Mouse (Mus musculus) midbrain, embryonic 16.5 days (tissue): ENCODE data around the gene Mapk8ip1. TPM values are rescaled to one million over a fixed set of nuclear protein-coding genes. Genes with fewer than 3 reads are reported as not detected.

ENCODE experiments used
- ATAC-seq: fragments of 200-750 bp; cut with Nextera tagmentation; 2 replicates; pipeline ENCODE4 v1.8.0; 2017; ENCODE audit warnings: moderate TSS enrichment
- H3K27ac ChIP-seq: fragments of 300-500 bp; sonication (generic); 2 replicates; pipeline ENCODE4 v1.5.1; 2014; ENCODE audit warnings: mild to moderate bottlenecking, low read length, mixed read lengths
- H3K27me3 ChIP-seq: fragments of 300-500 bp; sonication (generic); 2 replicates; pipeline ENCODE4 v1.6.1; 2014; ENCODE audit warnings: low read depth, low read length, mixed read lengths; ENCODE audit not compliant: control insufficient read depth, insufficient read depth
- H3K36me3 ChIP-seq: fragments of 300-500 bp; sonication (generic); 2 replicates; pipeline ENCODE4 v1.6.1; 2014; ENCODE audit warnings: mild to moderate bottlenecking, low read length, moderate library complexity, mixed read lengths; ENCODE audit not compliant: control insufficient read depth, insufficient read depth
- H3K4me1 ChIP-seq: fragments of 300-500 bp; sonication (generic); 2 replicates; pipeline ENCODE4 v1.6.1; 2014; ENCODE audit warnings: mild to moderate bottlenecking, low read length, mixed read lengths; ENCODE audit not compliant: control insufficient read depth, insufficient read depth
- H3K4me2 ChIP-seq: fragments of 300-500 bp; sonication (generic); 2 replicates; pipeline ENCODE4 v1.6.1; 2014; ENCODE audit warnings: mild to moderate bottlenecking, low read length, mixed read lengths
- H3K4me3 ChIP-seq: fragments of 300-500 bp; sonication (generic); 2 replicates; pipeline ENCODE4 v1.5.1; 2014; ENCODE audit warnings: low read depth, mild to moderate bottlenecking, low read length, moderate library complexity, mixed read lengths
- H3K9ac ChIP-seq: fragments of 300-500 bp; sonication (generic); 2 replicates; pipeline ENCODE4 v1.6.1; 2014; ENCODE audit warnings: low read depth, low read length, mixed read lengths
- H3K9me3 ChIP-seq: fragments of 300-500 bp; sonication (generic); replicated peaks from 2 replicates; pipeline ENCODE4 v1.6.1; 2014; ENCODE audit warnings: mild to moderate bottlenecking, low read length, mixed read lengths; ENCODE audit not compliant: control insufficient read depth, poor library complexity, severe bottlenecking
- WGBS: fragments of 180-500 bp; shearing (Covaris S2); extraction: QIAGEN DNeasy Blood & Tissue Kit; methylation state at CpG from one replicate; pipeline ENCODE4 v1.1.7; 2014; 5-methylcytosine and 5-hydroxymethylcytosine counted together
- polyA plus RNA-seq: library from polyadenylated mRNA; unstranded; fragments of >200 nt; fragmentation: Nextera tagmentation; extraction: Ambion mirVana; gene quantifications from 2 replicates; pipeline ENCODE4 v1.2.1, GENCODE M21; 2015

The Mapk8ip1 gene
- polyA plus RNA-seq = 126 and 129 TPM in 2 replicates

DNA sequence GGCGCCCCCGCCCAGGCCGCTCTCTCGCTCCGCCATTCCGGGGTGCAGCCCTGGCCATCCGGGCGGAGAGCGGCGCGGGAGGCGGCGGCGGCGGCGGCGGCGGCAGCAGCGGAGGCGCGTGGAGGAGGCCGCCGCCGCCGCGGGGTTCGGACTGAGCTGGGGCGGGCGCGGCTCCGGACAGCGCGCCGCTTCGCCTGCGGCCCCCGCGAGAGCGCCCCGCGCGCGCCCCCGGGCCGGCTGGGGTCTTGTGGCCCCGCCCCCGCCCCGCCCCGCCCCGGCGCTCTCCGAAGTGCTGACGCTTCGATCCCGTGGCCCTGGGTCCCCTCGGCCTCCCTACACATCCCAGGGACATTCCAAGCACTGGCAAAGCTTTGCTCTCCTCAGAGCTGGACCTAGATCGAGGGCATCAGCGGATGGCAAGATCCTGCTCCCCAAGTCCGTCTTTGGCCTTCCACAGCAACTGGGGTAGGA is at the start of gene Mapk8ip1:
Gene Mapk8ip1 (minus strand): TSS at position 173 of the 471 bp plus-strand sequence.
- Histone ChIP-seq H3K9me3 (no peaks in the 10 kb centered on the region), H3K27me3 (no peaks in the 10 kb centered on the region), H3K36me3 (peaks cover 8% of the 10 kb centered on the region; the same call in 1 of the 2 replicates), H3K9ac (peak within 1 kb of the TSS; percentile 98), H3K4me1 (peaks cover 27% of the 10 kb centered on the region), H3K4me3 (peak within 1 kb of the TSS; percentile 89), H3K4me2 (peak within 1 kb of the TSS; percentile 83), H3K27ac (peak within 1 kb of the TSS; percentile 82)
- peak; percentile 67 for ATAC-seq
- WGBS = 5% methylated on average over 21 of the region's 59 CpGs

DNA sequence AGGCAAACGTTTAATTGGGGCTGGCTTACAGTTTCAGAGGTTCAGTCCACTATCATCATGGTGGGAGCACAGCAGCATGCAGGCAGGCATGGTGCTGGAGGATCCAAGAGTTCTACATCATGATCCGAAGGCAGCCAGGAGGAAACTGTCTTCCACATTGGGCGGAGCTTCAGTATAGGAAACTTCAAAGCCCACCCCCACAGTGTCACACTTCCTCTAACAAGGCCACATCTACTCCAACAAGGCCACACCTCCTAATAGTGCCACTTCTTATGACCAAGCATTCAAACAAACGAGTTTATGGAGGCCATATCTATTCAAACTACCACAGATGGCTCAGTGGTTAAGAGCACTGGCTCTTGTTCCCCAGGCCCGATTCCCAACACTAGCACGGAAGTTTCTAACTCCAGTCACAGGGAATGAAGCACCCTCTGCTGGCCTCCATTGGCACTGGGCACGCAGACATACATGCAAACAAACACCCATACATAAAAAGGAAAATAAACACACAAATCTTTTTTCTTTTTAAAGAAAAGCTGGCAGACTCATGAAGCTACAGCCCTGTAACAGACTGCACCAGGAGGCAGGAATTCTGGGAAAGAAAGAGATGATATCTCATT is 46.2 kb upstream of the Mapk8ip1 start:
- Histone ChIP-seq H3K9me3 (no peaks in the 10 kb centered on the region), H3K4me2 (no peak overlapping the region), H3K36me3 (no peaks in the 10 kb centered on the region), H3K4me3 (no peak overlapping the region), H3K27ac (no peak overlapping the region), H3K9ac (no peak overlapping the region), H3K27me3 (no peaks in the 10 kb centered on the region), H3K4me1 (no peaks in the 10 kb centered on the region)
- WGBS = 74% methylated on average over 7 of the region's 7 CpGs
- no peak for ATAC-seq

DNA sequence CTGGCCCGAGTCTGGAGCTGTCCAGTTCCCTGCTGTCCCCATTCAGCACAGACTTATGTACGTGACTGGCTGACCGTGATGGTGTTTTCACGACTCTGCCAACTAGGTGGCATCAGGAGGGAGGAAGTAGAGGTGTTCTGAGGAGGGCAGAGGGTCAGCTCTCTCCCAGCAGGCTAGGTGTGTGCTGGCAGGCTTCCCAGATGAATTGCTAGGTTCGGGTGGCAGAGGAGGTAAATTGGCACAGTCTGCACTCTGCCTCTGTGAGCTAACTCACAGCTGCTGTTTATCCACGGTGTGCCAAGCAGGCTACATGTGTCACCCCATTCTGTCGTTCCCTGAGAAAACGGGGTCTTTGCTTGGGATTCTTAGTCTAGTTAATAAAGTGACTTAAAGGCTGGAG is 45.6 kb upstream of the Mapk8ip1 start:
- Histone ChIP-seq H3K4me1 (no peaks in the 10 kb centered on the region), H3K27me3 (no peaks in the 10 kb centered on the region), H3K27ac (no peak overlapping the region), H3K9me3 (no peaks in the 10 kb centered on the region), H3K9ac (no peak overlapping the region), H3K4me3 (no peak overlapping the region), H3K36me3 (no peaks in the 10 kb centered on the region), H3K4me2 (no peak overlapping the region)
- no peak for ATAC-seq
- 71% methylated on average over 8 of the region's 8 CpGs for WGBS

DNA sequence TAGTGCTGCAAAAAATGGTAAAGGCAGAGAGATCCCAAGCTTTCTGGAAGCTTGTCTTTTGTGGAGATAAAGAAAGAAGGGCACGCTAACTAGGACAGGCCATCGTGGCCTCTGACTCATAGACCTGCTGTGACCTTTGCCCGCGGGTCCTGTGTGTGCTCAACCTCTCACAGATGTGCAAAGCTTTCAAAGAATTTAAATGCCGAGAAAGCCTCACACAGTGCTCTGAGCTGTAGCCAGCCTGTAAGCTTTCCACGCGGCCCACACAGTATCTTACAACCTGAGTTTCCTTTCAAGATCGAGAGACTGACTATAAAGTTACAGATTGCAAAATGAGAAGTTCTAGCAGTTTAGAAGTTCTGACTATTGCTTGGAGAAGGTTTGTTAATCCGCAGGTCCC is 44.8 kb upstream of the Mapk8ip1 start:
- WGBS = 37% methylated on average over 9 of the region's 9 CpGs
- Histone ChIP-seq H3K4me2 (no peak overlapping the region), H3K9me3 (no peaks in the 10 kb centered on the region), H3K4me3 (no peak overlapping the region), H3K27me3 (no peaks in the 10 kb centered on the region), H3K27ac (no peak overlapping the region), H3K4me1 (no peaks in the 10 kb centered on the region), H3K36me3 (no peaks in the 10 kb centered on the region), H3K9ac (no peak overlapping the region)
- ATAC-seq = no peak

DNA sequence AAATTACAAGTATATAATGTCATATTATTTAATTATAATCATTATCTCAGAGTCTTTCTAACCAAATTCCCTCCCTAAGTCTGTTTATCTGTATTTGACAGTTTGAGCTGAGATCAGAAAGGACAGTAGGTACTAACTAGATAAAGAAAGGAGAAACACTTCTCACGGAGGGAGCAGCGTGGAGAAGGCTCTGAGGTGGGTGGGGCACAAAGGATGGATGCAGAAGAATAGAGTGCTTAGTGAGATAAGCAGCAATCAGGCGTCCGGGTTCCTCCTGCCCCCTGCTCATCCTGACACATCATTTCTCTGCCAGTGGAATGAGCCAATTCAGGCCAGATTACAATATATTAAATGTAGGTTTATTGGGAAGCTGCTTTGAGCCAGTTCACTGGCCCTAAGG is 43.3 kb upstream of the Mapk8ip1 start:
- ATAC-seq = no peak
- 32% methylated on average over 4 of the region's 4 CpGs for WGBS
- Histone ChIP-seq H3K27ac (no peak overlapping the region), H3K9ac (no peak overlapping the region), H3K4me3 (no peak overlapping the region), H3K27me3 (no peaks in the 10 kb centered on the region), H3K9me3 (no peaks in the 10 kb centered on the region), H3K4me1 (no peaks in the 10 kb centered on the region), H3K36me3 (no peaks in the 10 kb centered on the region), H3K4me2 (no peak overlapping the region)

DNA sequence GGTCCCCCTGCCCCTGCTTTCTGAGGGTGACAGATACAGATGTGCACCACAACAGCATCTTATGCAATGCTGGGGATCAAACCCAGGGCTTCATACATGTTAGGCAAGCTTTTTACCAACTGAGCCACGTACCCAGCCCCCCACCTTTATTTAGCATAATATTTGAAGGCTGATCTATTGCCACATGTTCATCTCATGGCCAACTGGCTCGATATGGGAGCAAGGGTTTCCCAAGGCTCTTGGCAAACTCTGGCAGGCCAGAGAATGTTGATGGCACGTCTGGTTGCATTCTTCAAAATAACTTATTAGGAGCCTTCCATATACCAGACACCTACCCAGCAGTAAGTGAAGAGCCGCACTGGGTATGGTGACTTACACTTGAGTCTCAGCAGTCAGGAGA is 42.2 kb upstream of the Mapk8ip1 start:
- WGBS = 86% methylated on average over 4 of the region's 4 CpGs
- Histone ChIP-seq H3K4me3 (no peak overlapping the region), H3K27ac (no peak overlapping the region), H3K4me1 (no peaks in the 10 kb centered on the region), H3K4me2 (no peak overlapping the region), H3K9ac (no peak overlapping the region), H3K9me3 (no peaks in the 10 kb centered on the region), H3K27me3 (no peaks in the 10 kb centered on the region), H3K36me3 (no peaks in the 10 kb centered on the region)
- ATAC-seq = no peak

DNA sequence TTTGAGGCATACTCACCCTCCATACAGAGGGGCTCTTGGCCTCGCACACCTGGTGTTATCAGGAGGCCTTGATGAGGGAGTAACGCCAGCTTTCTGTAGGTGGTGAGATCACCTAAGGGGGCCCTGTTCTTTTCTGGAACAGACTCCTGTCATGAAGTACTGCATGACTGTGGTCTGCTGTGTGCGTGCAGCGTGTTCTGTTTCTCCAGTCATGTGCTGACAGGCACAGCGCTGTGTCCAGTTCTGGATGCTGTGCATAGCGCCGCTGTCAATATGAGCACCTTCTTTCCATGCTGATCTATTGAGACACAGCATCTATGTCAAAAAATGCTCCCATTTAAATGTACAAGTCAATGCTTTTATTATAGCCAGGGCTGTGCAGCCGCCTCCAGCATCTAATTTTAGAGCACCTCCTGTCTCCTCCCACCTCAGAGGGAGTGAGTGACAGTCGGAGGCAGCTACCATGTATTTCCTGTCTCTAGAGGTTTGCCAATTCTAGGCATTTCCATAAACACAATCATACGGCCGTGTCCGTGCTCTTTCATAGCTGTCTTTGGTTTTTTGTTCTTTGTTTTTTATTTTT is 41.4 kb upstream of the Mapk8ip1 start:
- no peaks in the 10 kb centered on the region for H3K9me3 ChIP-seq
- no peaks in the 10 kb centered on the region for H3K4me1 ChIP-seq
- WGBS = 68% methylated on average over 12 of the region's 12 CpGs
- H3K27ac ChIP-seq = no peak overlapping the region
- H3K4me3 ChIP-seq = no peak overlapping the region
- no peaks in the 10 kb centered on the region for H3K36me3 ChIP-seq
- H3K4me2 ChIP-seq = no peak overlapping the region
- H3K27me3 ChIP-seq = no peaks in the 10 kb centered on the region
- ATAC-seq = no peak; the same call in 1 of the 2 replicates
- H3K9ac ChIP-seq = no peak overlapping the region

DNA sequence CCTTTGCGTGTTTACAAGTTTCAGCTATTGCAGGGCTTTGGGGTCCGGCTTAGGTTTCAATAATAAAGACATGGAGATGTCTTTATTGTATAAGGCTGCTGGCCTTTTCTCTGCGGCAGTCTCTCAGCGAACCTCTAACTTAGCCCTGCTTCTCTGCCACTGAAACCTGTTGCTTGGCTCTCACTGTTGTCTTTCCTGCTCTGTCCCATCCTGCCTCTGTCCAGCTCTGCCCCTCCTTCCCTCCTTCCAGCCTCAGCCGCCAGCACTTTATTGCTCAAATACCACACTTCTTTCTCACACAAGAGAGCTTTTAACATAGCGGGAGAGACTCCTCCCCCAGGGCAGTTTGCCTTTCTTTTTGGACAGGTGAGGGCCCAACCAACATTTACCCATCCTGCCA is 39.4 kb upstream of the Mapk8ip1 start:
- 71% methylated on average over 6 of the region's 6 CpGs for WGBS
- no peaks in the 10 kb centered on the region for H3K36me3 ChIP-seq
- no peaks in the 10 kb centered on the region for H3K9me3 ChIP-seq
- no peak overlapping the region for H3K4me2 ChIP-seq
- H3K27ac ChIP-seq = no peak overlapping the region
- no peaks in the 10 kb centered on the region for H3K27me3 ChIP-seq
- H3K4me1 ChIP-seq = no peaks in the 10 kb centered on the region
- ATAC-seq = no peak
- no peak overlapping the region for H3K4me3 ChIP-seq
- no peak overlapping the region for H3K9ac ChIP-seq

DNA sequence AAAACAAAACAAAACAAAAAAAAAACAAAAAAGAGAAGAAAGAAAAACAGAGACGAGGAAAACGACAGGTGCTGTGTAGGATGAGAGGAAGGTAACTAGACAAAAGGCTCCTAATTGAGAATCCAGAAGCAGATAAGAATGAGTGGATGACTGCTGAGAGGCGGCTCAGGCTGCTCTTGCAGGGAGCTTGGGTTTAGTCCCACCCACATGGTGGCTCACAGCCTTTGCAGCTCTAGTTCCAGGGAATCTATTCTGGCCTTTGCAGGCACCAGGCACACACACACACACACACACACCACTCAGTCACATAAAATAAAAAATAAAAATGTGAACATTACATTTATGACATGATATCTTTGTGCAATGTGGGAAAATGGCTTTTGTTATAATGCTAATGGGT is 37.5 kb upstream of the Mapk8ip1 start:
- Histone ChIP-seq H3K9me3 (no peaks in the 10 kb centered on the region), H3K4me1 (peaks cover 7% of the 10 kb centered on the region), H3K9ac (no peak overlapping the region), H3K36me3 (no peaks in the 10 kb centered on the region), H3K4me3 (no peak overlapping the region), H3K4me2 (no peak overlapping the region), H3K27me3 (no peaks in the 10 kb centered on the region), H3K27ac (no peak overlapping the region)
- no peak for ATAC-seq
- 71% methylated on average over 3 of the region's 3 CpGs for WGBS
